Mouse (Mus musculus): Measurements from ENCODE around the gene AI854703. TPM values are rescaled to one million over a fixed set of nuclear protein-coding genes. Genes with fewer than 3 reads are reported as not detected.

AI854703 gene
- total RNA-seq, 2 experiments from 2014 or later = 1.7 to 3.6 TPM

GRCm38 (mm10) chr6:48658721-48659120 is 32.2 kb downstream of the AI854703 start:
- no peak for DNase-seq

GRCm38 (mm10) chr6:48664750-48665149 is 38.2 kb downstream of the AI854703 start:
- no peak for DNase-seq

GRCm38 (mm10) chr6:48665471-48665870 is 38.9 kb downstream of the AI854703 start:
- DNase-seq = no peak

GRCm38 (mm10) chr6:48666159-48666586 is 39.6 kb downstream of the AI854703 start:
- no peak for DNase-seq

- no peak for DNase-seq
Observed at GRCm38 (mm10) chr6:48668022-48668421, 41.5 kb downstream of the AI854703 start.

- no peak for DNase-seq
Observed at GRCm38 (mm10) chr6:48669446-48669969, 42.9 kb downstream of the AI854703 start.

- DNase-seq = no peak
Observed at GRCm38 (mm10) chr6:48674291-48675058, 47.9 kb downstream of the AI854703 start.

- no peak for DNase-seq
Observed at GRCm38 (mm10) chr6:48675400-48675930, 48.9 kb downstream of the AI854703 start.

GRCm38 (mm10) chr6:48675931-48676859 is 49.6 kb downstream of the AI854703 start, which contains the start of gene Gimap9:
Gene Gimap9 (plus strand): TSS chr6:48676129.
- peak; percentile 38 for DNase-seq

GRCm38 (mm10) chr6:48676860-48677415 is 50.4 kb downstream of the AI854703 start:
- no peak for DNase-seq

- DNase-seq = no peak
Observed at GRCm38 (mm10) chr6:48677492-48678345, 51.2 kb downstream of the AI854703 start.

GRCm38 (mm10) chr6:48678391-48678790 is 51.8 kb downstream of the AI854703 start:
- DNase-seq = no peak

GRCm38 (mm10) chr6:48679701-48680100 is 53.1 kb downstream of the AI854703 start:
- DNase-seq = no peak

GRCm38 (mm10) chr6:48680421-48680820 is 53.9 kb downstream of the AI854703 start:
- no peak for DNase-seq

- DNase-seq = no peak
Observed at GRCm38 (mm10) chr6:48681472-48682090, 55.0 kb downstream of the AI854703 start.

- DNase-seq = no peak
Observed at GRCm38 (mm10) chr6:48682271-48682670, 55.7 kb downstream of the AI854703 start.
